In genomic region chr11:30258739-30259350, GRCm38 (mm10) we compare ENCODE assay signal across 24 mouse cellular contexts. TPM values are rescaled to one million over a fixed set of nuclear protein-coding genes. Genes with fewer than 3 reads are reported as not detected.
A peak's percentile ranks its signal among the peaks of the same experiment; 100 is the strongest.
DNase-seq lines count a peak whose midpoint lies in the region; ATAC-seq and TF ChIP-seq lines count a peak whose summit lies in the region.
"Had no signal": no experiment of that assay in that cellular context is flagged by ENCODE, and none has a peak within 500 bp of the region (broad histone marks: within the 10 kb centered on the region; RNA-seq: fewer than 3 reads in every experiment).

No protein-coding gene starts in this region.

- H3K36me3 ChIP-seq in heart, embryonic 13.5 days, result peaks cover 20% of the 10 kb centered on the region
- no peaks in the 10 kb centered on the region for H3K36me3 ChIP-seq in midbrain, postnatal 0 days (ENCODE audit: insufficient read depth, low read length)
- H3K36me3 ChIP-seq: hindbrain, embryonic 13.5 days; midbrain, embryonic 13.5 days; neural tube, embryonic 13.5 days; stomach, embryonic 15.5 days had no signal

- H3K27ac ChIP-seq in heart, embryonic 13.5 days (replicated peaks), result peak overlapping the region; percentile 95
- H3K27ac ChIP-seq in midbrain, postnatal 0 days (ENCODE audit: low read depth, low read length), result no peak overlapping the region
- H3K27ac ChIP-seq: hindbrain, embryonic 13.5 days; left cerebral cortex, adult 2 months; midbrain, embryonic 13.5 days; neural tube, embryonic 13.5 days; stomach, embryonic 15.5 days had no signal

- WGBS in heart, embryonic 13.5 days, result 60% methylated on average over 6 of the region's 6 CpGs
- WGBS in midbrain, postnatal 0 days, result 88% methylated on average over 6 of the region's 6 CpGs

- H3K9ac ChIP-seq in heart, embryonic 13.5 days, result no peak overlapping the region
- H3K9ac ChIP-seq in midbrain, postnatal 0 days (replicated peaks; ENCODE audit: low read length, poor library complexity, severe bottlenecking), result no peak overlapping the region
- H3K9ac ChIP-seq: hindbrain, embryonic 13.5 days; midbrain, embryonic 13.5 days; neural tube, embryonic 13.5 days; stomach, embryonic 15.5 days had no signal

- H3K4me3 ChIP-seq in heart, embryonic 13.5 days, result no peak overlapping the region
- no peak overlapping the region for H3K4me3 ChIP-seq in midbrain, postnatal 0 days (ENCODE audit: low read depth, low read length)
- H3K4me3 ChIP-seq: hindbrain, embryonic 13.5 days; left cerebral cortex, adult 2 months; midbrain, embryonic 13.5 days; neural tube, embryonic 13.5 days; stomach, embryonic 15.5 days had no signal

- DNase-seq in heart, adult 8-10 months (ENCODE audit: low spot score), result peak; percentile 71
- no peak for DNase-seq in heart, postnatal 14 days
- DNase-seq in adipocyte (ENCODE audit: low spot score), result peak; percentile 43
- DNase-seq in skeletal muscle tissue, adult 2 months (ENCODE audit: low read depth, low spot score), result peak; percentile 52
- DNase-seq in thymus, postnatal 14 days, result no peak
- no peak for DNase-seq in midbrain, postnatal 0 days (ENCODE audit: low spot score)
- DNase-seq: adrenal gland, postnatal 14 days; cerebellum, adult 11 months; cerebellum, postnatal 25 days; embryo, embryonic 11 days; gastrocnemius, postnatal 36 days; kidney, adult 9 months; kidney, postnatal 36 days; left cerebral cortex, postnatal 4 days; liver; lung, postnatal 14 days; thymus, adult 18-20 months had no signal

- H3K27me3 ChIP-seq in heart, embryonic 13.5 days (replicated peaks), result no peaks in the 10 kb centered on the region
- no peaks in the 10 kb centered on the region for H3K27me3 ChIP-seq in midbrain, postnatal 0 days (ENCODE audit: insufficient read depth, low read length)
- H3K27me3 ChIP-seq: hindbrain, embryonic 13.5 days; midbrain, embryonic 13.5 days; neural tube, embryonic 13.5 days; Patski; stomach, embryonic 15.5 days had no signal

- ATAC-seq in heart, embryonic 13.5 days (ENCODE audit: extremely low read depth, insufficient number of reproducible peaks, low FRiP score, low TSS enrichment), result no peak
- no peak for ATAC-seq in midbrain, postnatal 0 days (ENCODE audit: low FRiP score)
- ATAC-seq: midbrain, embryonic 13.5 days; Patski had no signal

- peak overlapping the region; percentile 58 for H3K4me2 ChIP-seq in heart, embryonic 13.5 days
- no peak overlapping the region for H3K4me2 ChIP-seq in midbrain, postnatal 0 days (ENCODE audit: low read depth, low read length, poor library complexity, severe bottlenecking)
- H3K4me2 ChIP-seq: hindbrain, embryonic 13.5 days; midbrain, embryonic 13.5 days; neural tube, embryonic 13.5 days; stomach, embryonic 15.5 days had no signal

- no peak for TF ChIP-seq CTCF in midbrain, postnatal 0 days (IDR thresholded peaks at IDR 0.05)

- intact Hi-C loops in heart, postnatal 14 days (cut with DNase I), result no loop called here

- H3K4me1 ChIP-seq in heart, embryonic 13.5 days, result peaks cover 72% of the 10 kb centered on the region
- H3K4me1 ChIP-seq in midbrain, postnatal 0 days (ENCODE audit: insufficient read depth, low read length), result 0 out of 2 replicates have a peak, but pooled peaks cover 6% of the 10 kb centered on the region

- H3K9me3 ChIP-seq in heart, embryonic 13.5 days, result peaks cover 4% of the 10 kb centered on the region; the same call in 1 of the 2 replicates
- H3K9me3 ChIP-seq in midbrain, postnatal 0 days (ENCODE audit: low read length), result no peaks in the 10 kb centered on the region
- H3K9me3 ChIP-seq: hindbrain, embryonic 13.5 days; midbrain, embryonic 13.5 days; neural tube, embryonic 13.5 days; stomach, embryonic 15.5 days had no signal

RNA-seq across cellular contexts. Expression of gene Sptbn1, which starts 9.1 kb away (rescaled TPM):
- total RNA-seq in heart, adult 8-10 months (2022), result 100 to 1,000 TPM; 542 to 588 (median 572) TPM
- 100 to 1,000 TPM; 509 to 527 TPM for total RNA-seq in heart, postnatal 14 days (2021)
- 145 and 155 TPM in 2 replicates for polyA plus RNA-seq in heart, embryonic 13.5 days (2015; fragmentation: Nextera tagmentation; extraction: Ambion mirVana)
- 294 and 367 TPM in 2 replicates for total RNA-seq in midbrain, postnatal 0 days (2014; rRNA removed)
- 170 and 173 TPM in 2 replicates for polyA plus RNA-seq in midbrain, postnatal 0 days (2015; fragmentation: Nextera tagmentation; extraction: Ambion mirVana)

Comparison
In these comparisons a context has a peak if more than half of its experiments do, and no peak if none do; other contexts are left out.
1. DNase-seq: peak in heart, adult 8-10 months (single experiment), adipocyte (single experiment) and skeletal muscle tissue, adult 2 months (single experiment); none in heart, postnatal 14 days (0 of 2), thymus, postnatal 14 days (single experiment) and midbrain, postnatal 0 days (single experiment).